Mouse (Mus musculus) T-cell, adult 2 months (primary cell): ENCODE measurements around the gene Serinc3.
"Not testable (repeated sequence)": the region's sequence is repeated elsewhere in the genome, so short reads cannot be mapped to it uniquely, and the experiment has no call there.

Source experiments
- DNase-seq: peaks from one replicate; pipeline ENCODE4 v3.0.0; 2022; ENCODE audit warnings: low spot score

Serinc3 gene

GRCm38 (mm10) chr2:163644575-163645385, at the start of gene Serinc3:
Gene Serinc3 (minus strand): TSS chr2:163645131.
- peak; percentile 100 for DNase-seq

DNA sequence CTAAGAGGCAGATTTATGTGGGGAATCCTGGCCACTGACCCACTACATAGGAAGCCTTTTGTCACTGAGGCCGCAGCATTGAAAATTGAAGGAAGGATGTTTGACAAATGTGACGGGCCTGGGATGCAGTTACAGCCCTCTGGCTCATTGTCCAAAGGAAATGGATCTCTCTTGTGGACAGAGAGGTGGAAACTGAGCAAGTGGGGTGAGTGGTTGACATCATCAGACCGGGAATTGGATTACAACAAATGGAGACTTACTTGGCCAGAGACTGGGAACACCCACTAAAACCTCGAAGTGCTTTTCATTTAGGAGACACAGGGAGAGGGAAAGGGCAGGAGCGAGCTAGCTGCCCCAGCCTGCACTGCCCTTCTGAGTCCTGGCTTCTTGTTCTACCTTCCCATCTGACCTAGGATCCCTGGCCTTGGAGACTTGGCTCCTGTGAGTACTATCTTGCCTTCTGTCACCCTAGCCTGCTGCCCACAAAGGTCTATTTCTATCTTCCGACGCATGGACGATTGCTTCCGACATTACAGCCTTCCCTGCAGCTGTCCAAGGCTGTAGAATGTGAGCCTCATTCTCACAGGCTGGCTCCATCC, 48.9 kb upstream of the Serinc3 start:
- DNase-seq = no peak

DNA sequence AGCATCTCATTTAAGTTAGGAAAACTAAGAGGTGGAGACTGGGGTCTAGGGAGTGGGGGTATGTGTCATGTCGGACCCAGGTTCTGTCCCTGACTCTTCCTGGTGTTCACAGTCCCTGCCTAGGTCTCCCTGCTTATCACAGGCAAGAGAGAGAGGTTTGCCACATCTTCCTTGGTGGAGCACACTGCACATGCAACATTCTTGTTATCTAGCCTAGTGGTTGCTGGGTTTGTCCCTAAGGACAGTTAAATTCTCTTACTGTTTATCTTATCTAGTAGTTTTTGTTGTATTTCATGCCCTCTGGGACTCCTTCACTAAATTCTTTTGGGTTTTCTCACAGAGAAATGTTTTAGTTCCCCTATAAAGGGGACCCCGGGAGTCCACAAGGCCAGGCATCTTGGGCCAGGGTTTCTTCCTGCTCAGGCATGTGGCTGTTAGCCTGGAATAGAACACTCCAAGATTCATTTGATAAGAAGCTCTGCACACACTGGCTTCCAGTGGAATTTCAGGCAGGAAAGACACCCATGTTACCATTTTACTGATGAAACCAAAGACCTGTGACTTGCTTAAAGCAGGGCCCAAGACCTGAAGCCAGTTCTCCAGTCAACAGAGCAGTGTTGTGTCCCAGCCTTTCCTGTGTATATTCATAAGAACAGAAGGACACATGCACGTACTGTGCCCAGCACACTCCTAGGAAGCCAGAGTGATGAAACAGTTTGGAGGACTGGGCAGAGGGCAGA, 48.1 kb upstream of the Serinc3 start:
- no peak for DNase-seq

- DNase-seq = no peak
Observed at GRCm38 (mm10) chr2:163691846-163692605, 47.1 kb upstream of the Serinc3 start.

DNA sequence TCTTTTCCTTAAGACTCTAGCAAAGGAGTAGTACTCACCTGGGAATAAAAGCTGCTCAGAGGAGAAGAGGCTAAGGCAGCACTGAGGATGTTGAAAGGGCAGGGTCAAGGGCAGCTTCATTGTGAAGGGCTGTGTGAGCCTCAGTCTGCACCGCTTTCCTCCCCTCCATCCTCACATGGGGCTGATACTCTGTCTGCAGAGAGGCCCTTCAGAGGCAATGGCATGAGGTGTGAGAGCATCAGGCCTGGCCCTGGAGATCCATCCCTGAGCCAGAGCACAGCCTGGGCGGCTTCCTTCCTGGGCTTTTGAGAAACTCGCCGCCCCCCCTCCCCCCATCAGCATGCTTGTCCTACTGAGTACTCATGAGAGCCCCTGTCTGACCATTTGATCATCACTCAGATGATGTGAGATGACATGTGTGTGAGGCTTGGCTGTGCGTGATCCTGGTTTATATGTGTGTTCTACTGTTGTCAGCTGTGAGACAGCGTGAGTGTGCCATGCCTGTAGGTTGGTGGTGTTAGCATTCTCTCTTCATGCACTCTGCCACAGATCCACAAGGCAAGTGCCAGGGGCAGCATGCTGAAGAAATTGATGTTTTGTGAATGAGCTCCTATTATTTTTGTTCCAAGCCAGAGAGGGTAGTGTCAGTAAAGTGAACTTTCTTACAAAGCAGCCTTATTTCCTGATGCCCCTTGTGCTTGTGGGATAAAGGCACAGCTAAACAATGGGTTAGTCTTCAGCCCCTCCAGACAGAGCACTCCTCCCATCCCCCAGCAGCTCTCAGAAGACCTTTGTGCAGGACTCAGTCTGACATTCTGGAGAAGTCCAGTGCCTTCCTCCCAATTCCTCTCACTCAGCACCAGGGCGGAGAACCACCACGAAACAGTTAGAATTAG, 45.7 kb upstream of the Serinc3 start:
- no peak for DNase-seq

GRCm38 (mm10) chr2:163689771-163690170, 44.8 kb upstream of the Serinc3 start:
- DNase-seq = no peak

DNA sequence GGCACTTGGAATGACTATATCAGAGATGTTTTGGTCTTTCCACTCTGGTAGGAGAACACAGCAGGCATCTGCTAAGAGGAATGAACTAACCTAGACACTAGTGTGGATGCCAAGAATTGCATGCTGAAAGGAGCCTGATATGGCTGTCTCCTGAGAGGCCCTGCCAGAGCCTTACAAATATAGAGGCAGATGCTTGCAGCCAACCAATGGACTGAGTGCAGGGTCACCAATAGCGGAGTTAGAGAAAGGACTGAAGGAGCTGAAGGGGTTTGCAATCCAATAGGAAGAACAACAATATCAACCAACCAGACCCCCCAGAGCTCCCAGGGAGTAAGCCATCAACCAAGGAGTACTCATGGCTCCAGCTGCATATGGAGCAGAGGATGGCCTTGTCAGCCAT, 43.4 kb upstream of the Serinc3 start:
- not testable (repeated sequence) for DNase-seq

DNA sequence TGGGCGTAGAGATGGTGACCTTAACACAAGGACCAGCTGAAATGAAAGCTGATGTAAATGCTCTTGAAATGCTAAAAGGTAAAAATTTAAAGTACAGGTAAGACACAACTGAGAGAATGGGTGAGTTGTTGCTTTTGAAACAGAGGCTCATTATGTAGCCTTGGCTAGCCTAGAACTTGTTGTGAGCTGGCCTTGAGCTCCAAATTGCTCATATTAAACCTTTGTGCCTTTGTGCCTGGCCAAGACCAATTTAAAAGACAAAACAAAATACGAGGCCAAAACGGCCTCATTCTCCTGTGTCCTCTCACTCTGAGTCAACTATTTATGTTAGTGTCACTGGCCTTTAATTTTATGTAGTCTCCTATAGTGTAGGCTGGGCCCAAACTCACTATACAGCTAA, 42.0 kb upstream of the Serinc3 start:
- no peak for DNase-seq

- no peak for DNase-seq
Observed at GRCm38 (mm10) chr2:163686233-163686632, 41.3 kb upstream of the Serinc3 start.

- no peak for DNase-seq
Observed at GRCm38 (mm10) chr2:163685761-163686200, 40.9 kb upstream of the Serinc3 start.

- no peak for DNase-seq
Observed at GRCm38 (mm10) chr2:163685287-163685686, 40.4 kb upstream of the Serinc3 start.

DNA sequence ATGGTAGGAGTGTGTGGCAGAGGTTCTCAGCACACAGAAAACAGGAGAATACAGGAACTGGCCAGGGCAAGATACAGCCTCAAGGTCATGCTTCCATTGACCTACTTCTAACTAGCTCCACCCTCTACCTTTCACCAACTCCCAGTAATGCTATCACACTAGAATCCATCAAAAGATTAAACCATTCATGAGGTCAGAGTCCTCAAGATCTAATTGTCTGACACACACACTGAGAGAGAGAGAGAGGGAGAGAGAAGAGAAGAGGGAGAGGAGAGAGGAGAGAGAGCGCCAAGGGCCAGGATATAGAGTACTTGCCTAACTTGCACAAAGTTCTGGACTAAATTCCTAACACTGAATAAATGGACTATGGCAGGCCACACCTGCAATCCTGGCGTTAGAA, 37.4 kb upstream of the Serinc3 start:
- no peak for DNase-seq

DNA sequence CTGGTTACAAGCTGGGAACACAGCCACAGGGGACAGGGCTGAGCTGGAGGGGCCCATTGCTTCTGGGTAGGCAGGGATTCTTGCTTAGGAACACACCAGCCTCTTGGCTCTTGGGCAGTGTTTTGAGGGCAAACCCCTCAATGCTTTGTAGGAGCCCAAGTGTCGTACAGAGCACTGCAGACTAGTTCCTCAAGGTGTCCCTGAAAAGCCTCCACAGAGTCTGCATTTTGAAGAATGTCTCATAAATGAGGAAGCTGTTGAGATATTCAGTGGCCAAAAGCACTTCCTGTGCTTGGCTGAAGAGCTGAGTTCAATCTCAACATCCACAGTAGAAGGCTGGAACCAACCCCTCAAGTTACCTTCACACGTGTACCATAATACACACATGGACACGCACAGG, 31.8 kb upstream of the Serinc3 start:
- no peak for DNase-seq

GRCm38 (mm10) chr2:163676321-163676720, 31.4 kb upstream of the Serinc3 start:
- no peak for DNase-seq

- DNase-seq = no peak
Observed at GRCm38 (mm10) chr2:163675662-163676061, 30.7 kb upstream of the Serinc3 start.

GRCm38 (mm10) chr2:163675144-163675619, 30.3 kb upstream of the Serinc3 start:
- no peak for DNase-seq

GRCm38 (mm10) chr2:163674397-163674796, 29.5 kb upstream of the Serinc3 start:
- DNase-seq = no peak

GRCm38 (mm10) chr2:163670872-163671594, 26.1 kb upstream of the Serinc3 start:
- DNase-seq = no peak

DNA sequence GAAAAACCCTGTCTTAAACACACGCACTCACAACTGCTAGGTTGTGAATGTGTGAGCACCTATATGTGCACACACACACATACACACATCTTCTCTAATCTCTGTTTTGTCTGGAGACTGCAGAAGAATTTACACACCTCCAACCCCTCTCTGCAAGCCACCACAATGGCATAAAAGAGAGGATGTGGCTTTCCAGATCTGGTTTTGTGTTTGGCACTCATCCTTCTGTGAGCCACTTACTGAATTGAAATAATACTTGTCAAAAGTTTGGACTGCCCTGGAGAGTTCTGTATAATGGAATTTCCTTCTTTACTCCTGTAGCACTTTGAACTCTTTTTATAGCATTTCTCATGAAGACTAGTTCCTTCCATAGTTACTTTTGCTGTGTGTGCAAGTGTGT, 22.1 kb upstream of the Serinc3 start:
- DNase-seq = no peak

GRCm38 (mm10) chr2:163663930-163664329, 19.0 kb upstream of the Serinc3 start:
- DNase-seq = no peak
